In genomic region chr9:78491169-78491568, GRCm38 (mm10) we compare ENCODE assay signal across 24 mouse cellular contexts. TPM values are rescaled to one million over a fixed set of nuclear protein-coding genes. Genes with fewer than 3 reads are reported as not detected.
"Had no signal": no experiment of that assay in that cellular context is flagged by ENCODE, and none has a peak within 500 bp of the region (broad histone marks: within the 10 kb centered on the region; RNA-seq: fewer than 3 reads in every experiment).

No protein-coding gene starts in this region.

- DNase-seq: kidney, adult 2 months; kidney, postnatal 25 days; layer of hippocampus, adult 9-11 months; liver; liver, embryonic 13.5 days; retina, postnatal 1 day; right cerebral cortex, postnatal 25 days; spleen, adult 18-20 months; thymus, adult 18-20 months; thymus, postnatal 36 days had no signal

- H3K4me1 ChIP-seq: limb, embryonic 13.5 days; stomach, embryonic 15.5 days had no signal

- ATAC-seq: midbrain, embryonic 13.5 days; midbrain, embryonic 16.5 days had no signal

- H3K36me3 ChIP-seq: limb, embryonic 10.5 days; limb, embryonic 13.5 days; liver, embryonic 13.5 days; lung, embryonic 15.5 days; midbrain, embryonic 10.5 days; midbrain, embryonic 13.5 days; neural tube, embryonic 13.5 days; stomach, embryonic 15.5 days had no signal

- H3K9ac ChIP-seq: limb, embryonic 13.5 days; liver, embryonic 13.5 days; lung, embryonic 15.5 days; midbrain, embryonic 13.5 days; neural tube, embryonic 13.5 days; stomach, embryonic 15.5 days had no signal

- H3K9me3 ChIP-seq: limb, embryonic 10.5 days; limb, embryonic 13.5 days; liver, embryonic 13.5 days; lung, embryonic 15.5 days; megakaryocyte, embryonic 14.5 days; midbrain, embryonic 10.5 days; midbrain, embryonic 13.5 days; neural tube, embryonic 13.5 days; stomach, embryonic 15.5 days had no signal

- H3K27me3 ChIP-seq: limb, embryonic 13.5 days; lung, embryonic 15.5 days; midbrain, embryonic 13.5 days; neural tube, embryonic 13.5 days; stomach, embryonic 15.5 days had no signal

- H3K4me2 ChIP-seq: limb, embryonic 13.5 days; liver, embryonic 13.5 days; lung, embryonic 15.5 days; midbrain, embryonic 13.5 days; neural tube, embryonic 13.5 days; stomach, embryonic 15.5 days had no signal

- H3K4me3 ChIP-seq: layer of hippocampus, adult 2 months; limb, embryonic 10.5 days; limb, embryonic 13.5 days; liver, embryonic 13.5 days; lung, embryonic 15.5 days; megakaryocyte, embryonic 14.5 days; midbrain, embryonic 10.5 days; midbrain, embryonic 13.5 days; myocyte; neural tube, embryonic 13.5 days; stomach, embryonic 15.5 days had no signal

- H3K27ac ChIP-seq: kidney, postnatal 0 days; layer of hippocampus, adult 2 months; limb, embryonic 10.5 days; limb, embryonic 13.5 days; liver, embryonic 13.5 days; lung, embryonic 15.5 days; midbrain, embryonic 10.5 days; midbrain, embryonic 13.5 days; neural tube, embryonic 13.5 days; stomach, embryonic 15.5 days had no signal

RNA-seq across cellular contexts. Expression of gene Gm17324, which starts 42.6 kb away (rescaled TPM):
- polyA plus RNA-seq: intestine, embryonic 14.5 days; large intestine, adult 2 months had no signal
